Mouse (Mus musculus): ENCODE measurements around the gene Entpd8. TPM values are rescaled to one million over a fixed set of nuclear protein-coding genes. Genes with fewer than 3 reads are reported as not detected.

Gene Entpd8
- total RNA-seq, 2 experiments from 2014 or later = not detected

- intact Hi-C loops (cut with DNase I) = loop anchor here (5.0 kb wide), 1 partner anchor 61 kb away; no protein-coding TSS in a partner anchor
Observed at GRCm38 (mm10) chr2:25126011-25127010, 46.2 kb downstream of the Entpd8 start.

GRCm38 (mm10) chr2:25127206-25127605 is 47.1 kb downstream of the Entpd8 start:
- intact Hi-C loops (cut with DNase I) = loop anchor here (5.0 kb wide), 1 partner anchor 60 kb away; no protein-coding TSS in a partner anchor
- DNase-seq (ENCODE audit: extremely low spot score in 1 of 2, low spot score in 2 of 2) = peak in 1 of 2 experiments; percentile 71

More at GRCm38 (mm10) chr2:25126011-25127010, 46.2 kb downstream of the Entpd8 start:
- peak; percentile 40 to 50 for DNase-seq (ENCODE audit: extremely low spot score in 1 of 2, low spot score in 2 of 2)

- DNase-seq (ENCODE audit: extremely low spot score in 1 of 2, low spot score in 2 of 2) = peak in 1 of 2 experiments; percentile 66
- intact Hi-C loops (cut with DNase I) = loop anchor here (5.0 kb wide), 1 partner anchor 59 kb away; no protein-coding TSS in a partner anchor
Observed at GRCm38 (mm10) chr2:25128072-25128471, 48.0 kb downstream of the Entpd8 start.

GRCm38 (mm10) chr2:25131601-25132000 is 51.5 kb downstream of the Entpd8 start:
- intact Hi-C loops (cut with DNase I) = no loop called here

More at GRCm38 (mm10) chr2:25131601-25132000, 51.5 kb downstream of the Entpd8 start:
- no peak for DNase-seq (ENCODE audit: extremely low spot score in 1 of 2, low spot score in 2 of 2)

Small RNAs within 50 kb of the gene (microRNA-seq; reads per million reads assigned to microRNA genes)
- gene Gm24328 (not detected), gene Mir7664 (not detected)

Other genes with a start within 250 kb of the Entpd8 start
- 10 to 100 TPM; 59.4 to 76.6 TPM for gene Ehmt1, start 160.7 kb upstream of the Entpd8 start, total RNA-seq (2021)
- gene Arrdc1, start 145.1 kb upstream of the Entpd8 start, total RNA-seq (2021) = 10 to 100 TPM; 27.6 to 30.6 TPM
- gene Zmynd19, start 130.5 kb upstream of the Entpd8 start, total RNA-seq (2021) = 10 to 100 TPM; 43.5 to 45.5 TPM
- 10 to 100 TPM; 35.0 to 35.1 TPM for gene Dph7, start 117.9 kb upstream of the Entpd8 start, total RNA-seq (2021)
- 10 to 100 TPM; 83.8 to 84.2 TPM for gene Mrpl41, start 105.2 kb upstream of the Entpd8 start, total RNA-seq (2021)
- gene Pnpla7, start 104.3 kb upstream of the Entpd8 start, total RNA-seq (2021) = 10 to 100 TPM in 1 of 2 experiments, 1 to 10 TPM in 1; 8.7 to 12.3 TPM
- gene Nsmf, start 25.9 kb upstream of the Entpd8 start, total RNA-seq (2021) = 100 to 1,000 TPM; 566 to 585 TPM
- gene Noxa1, start 14.8 kb downstream of the Entpd8 start, total RNA-seq (2021) = not detected
- gene Nrarp, start 100.5 kb downstream of the Entpd8 start, total RNA-seq (2021) = 10 to 100 TPM; 34.5 to 41.9 TPM
- gene Tor4a, start 116.6 kb downstream of the Entpd8 start, total RNA-seq (2021) = 1 to 10 TPM; 1.8 to 1.9 TPM
- gene Nelfb, start 131.2 kb downstream of the Entpd8 start, total RNA-seq (2021) = 10 to 100 TPM; 51.1 to 56.9 TPM
- not detected for gene Stpg3, start 134.3 kb downstream of the Entpd8 start, total RNA-seq (2021)
- gene Fam166a, start 138.4 kb downstream of the Entpd8 start, total RNA-seq (2021) = not detected
- 100 to 1,000 TPM; 484 to 492 TPM for gene Tubb4b, start 144.4 kb downstream of the Entpd8 start, total RNA-seq (2021)
- not detected for gene Slc34a3, start 154.1 kb downstream of the Entpd8 start, total RNA-seq (2021)
- not detected for gene Rnf224, start 156.5 kb downstream of the Entpd8 start, total RNA-seq (2021)
- 100 to 1,000 TPM; 229 to 231 TPM for gene Rnf208, start 162.0 kb downstream of the Entpd8 start, total RNA-seq (2021)
- not detected for gene Cysrt1, start 162.1 kb downstream of the Entpd8 start, total RNA-seq (2021)
- 1 to 10 TPM in 1 of 2 experiments, not detected in 1; 2.4 TPM for gene AL732309.1, start 166.6 kb downstream of the Entpd8 start, total RNA-seq (2021)
- 10 to 100 TPM; 30.5 to 31.4 TPM for gene Tmem203, start 175.1 kb downstream of the Entpd8 start, total RNA-seq (2021)
- gene Tprn, start 182.3 kb downstream of the Entpd8 start, total RNA-seq (2021) = 10 to 100 TPM; 10.8 to 14.6 TPM
- gene Ssna1, start 192.1 kb downstream of the Entpd8 start, total RNA-seq (2021) = 10 to 100 TPM; 72.1 to 81.0 TPM
- gene Anapc2, start 192.2 kb downstream of the Entpd8 start, total RNA-seq (2021) = 10 to 100 TPM; 79.7 to 85.1 TPM
- not detected for gene Tmem210, start 207.8 kb downstream of the Entpd8 start, total RNA-seq (2021)
- not detected for gene Lrrc26, start 209.6 kb downstream of the Entpd8 start, total RNA-seq (2021)
- gene Grin1, start 238.9 kb downstream of the Entpd8 start, total RNA-seq (2021) = 100 to 1,000 TPM; 386 to 400 TPM

Data from left cerebral cortex, postnatal 10 days (tissue).